Mouse (Mus musculus) ovary, postnatal 10 days (tissue): ENCODE measurements around the gene Gtf2h4.

Experiments used
- DNase-seq: peaks from one replicate; pipeline ENCODE4 v3.0.0; 2022; ENCODE audit warnings: low spot score

The Gtf2h4 gene

DNA sequence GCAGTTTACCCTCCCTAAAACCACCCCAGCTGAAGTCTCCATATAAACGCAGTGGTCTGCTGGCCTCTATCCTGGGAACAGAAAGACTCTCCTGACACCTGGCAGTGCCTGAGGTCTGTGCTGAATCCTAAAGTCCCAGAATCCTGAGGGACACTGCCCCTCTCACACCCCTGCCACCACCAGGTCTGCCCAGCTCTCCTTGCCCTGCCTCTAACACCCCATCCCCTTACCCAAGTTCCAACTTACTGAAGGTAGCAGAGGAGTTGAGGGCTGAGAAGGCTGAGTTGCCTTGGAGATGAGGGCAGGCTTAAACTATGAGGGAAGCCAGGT, 23.9 kb upstream of the Gtf2h4 start:
- DNase-seq: no peak

GRCm38 (mm10) chr17:35696691-35697090, 23.2 kb upstream of the Gtf2h4 start:
- no peak for DNase-seq

GRCm38 (mm10) chr17:35695289-35695688, 21.8 kb upstream of the Gtf2h4 start:
- no peak for DNase-seq

DNA sequence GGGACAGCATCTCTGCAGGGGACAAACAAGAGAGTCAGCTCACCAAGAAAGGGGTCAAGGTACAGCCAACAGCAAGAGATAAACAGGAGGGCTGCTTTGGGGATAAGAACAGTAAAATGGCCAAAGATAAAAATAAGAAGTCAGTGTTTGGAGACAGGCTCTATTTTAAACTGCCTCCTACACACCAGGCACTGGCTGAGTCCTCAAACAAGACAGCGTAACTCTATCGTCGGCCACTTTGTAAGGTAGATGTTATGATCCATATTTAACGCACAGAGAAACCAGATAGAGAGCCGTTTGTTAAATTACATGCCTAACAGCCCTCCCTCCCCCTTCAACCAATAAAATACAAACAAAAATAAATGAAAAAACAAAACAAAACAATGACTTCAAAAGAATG, 20.4 kb upstream of the Gtf2h4 start:
- DNase-seq: no peak

DNA sequence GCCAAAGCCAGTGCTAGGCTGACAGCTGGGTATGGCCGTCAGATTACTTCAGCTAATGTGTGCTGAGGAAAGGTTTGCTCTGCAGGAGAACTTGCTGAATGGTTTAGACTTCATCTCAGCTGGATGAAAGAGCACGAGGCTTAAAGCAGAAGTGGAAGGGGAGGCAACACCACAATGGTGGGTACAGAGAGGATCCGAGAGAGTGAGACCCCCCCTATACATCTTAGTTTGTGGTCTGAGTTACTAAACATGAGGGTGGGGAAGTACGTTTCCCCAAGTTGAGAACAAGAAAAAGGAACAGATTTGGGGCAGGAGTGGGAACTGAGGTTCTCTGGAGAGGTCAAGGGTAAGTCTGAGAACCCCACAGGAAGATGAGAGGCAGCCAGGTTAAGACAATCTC, 18.8 kb upstream of the Gtf2h4 start:
- no peak for DNase-seq

- no peak for DNase-seq
Observed at GRCm38 (mm10) chr17:35691811-35692210, 18.3 kb upstream of the Gtf2h4 start.

GRCm38 (mm10) chr17:35689936-35690645, 16.6 kb upstream of the Gtf2h4 start:
- no peak for DNase-seq

DNA sequence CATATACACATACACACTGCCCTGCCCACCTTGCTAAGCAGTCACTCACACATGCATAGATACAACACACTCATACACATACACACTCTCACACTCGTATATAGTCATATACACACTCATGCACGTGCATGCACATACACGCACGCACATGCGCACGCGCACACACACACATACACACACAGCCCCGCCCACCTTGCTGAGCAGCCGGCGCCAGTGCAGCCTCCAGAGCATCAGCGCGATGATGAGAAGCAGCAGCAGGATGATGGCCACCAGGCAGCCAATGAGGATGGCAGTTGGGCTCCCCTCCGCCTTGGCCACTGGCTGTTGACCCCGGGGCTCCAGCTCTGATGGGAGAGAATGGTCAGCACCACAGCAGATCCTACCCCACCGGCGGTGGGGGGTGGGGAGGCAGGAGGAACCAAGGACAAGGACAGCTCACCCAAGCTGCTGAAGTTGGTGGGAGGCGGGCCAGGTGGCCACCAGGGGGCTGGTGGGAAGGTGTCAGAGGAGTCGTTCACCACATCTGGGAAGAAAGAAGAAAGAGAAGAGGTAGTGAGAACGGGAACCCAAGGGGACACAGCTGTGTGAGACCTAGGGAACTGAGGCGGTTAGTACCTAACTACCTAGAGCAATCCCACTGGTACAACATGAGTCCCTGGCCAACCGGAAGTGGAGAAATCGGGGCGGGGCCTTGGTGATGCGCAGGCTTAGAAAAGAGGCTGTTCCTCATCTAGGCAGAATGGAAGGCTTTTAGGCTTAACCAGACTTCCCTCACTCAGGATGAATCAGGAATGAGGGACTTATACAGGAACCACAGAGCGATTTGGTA, 15.0 kb upstream of the Gtf2h4 start:
- no peak for DNase-seq

GRCm38 (mm10) chr17:35685061-35685460, 11.5 kb upstream of the Gtf2h4 start:
- DNase-seq: no peak

DNA sequence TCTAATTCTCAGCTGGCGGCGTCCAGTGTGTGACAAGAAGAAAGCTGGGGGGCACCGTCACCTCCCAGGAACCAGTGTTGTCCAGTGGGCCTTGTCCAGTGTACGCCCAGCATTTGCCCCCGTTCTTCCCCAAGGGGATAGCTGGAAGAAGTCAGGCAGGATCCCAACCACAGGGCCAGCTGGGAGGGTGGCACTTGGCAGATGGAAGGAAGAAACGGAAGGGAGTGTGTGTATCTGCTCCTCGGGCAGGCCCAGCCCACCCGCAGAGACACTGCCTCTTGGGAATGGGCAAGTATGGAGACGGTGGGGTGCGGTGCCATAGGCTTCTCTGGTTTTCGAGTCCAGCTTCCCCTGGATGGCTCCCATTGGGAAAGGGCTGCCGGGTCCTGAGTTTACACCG, 8.4 kb upstream of the Gtf2h4 start:
- no peak for DNase-seq

GRCm38 (mm10) chr17:35680591-35680990, 7.1 kb upstream of the Gtf2h4 start:
- DNase-seq: no peak

DNA sequence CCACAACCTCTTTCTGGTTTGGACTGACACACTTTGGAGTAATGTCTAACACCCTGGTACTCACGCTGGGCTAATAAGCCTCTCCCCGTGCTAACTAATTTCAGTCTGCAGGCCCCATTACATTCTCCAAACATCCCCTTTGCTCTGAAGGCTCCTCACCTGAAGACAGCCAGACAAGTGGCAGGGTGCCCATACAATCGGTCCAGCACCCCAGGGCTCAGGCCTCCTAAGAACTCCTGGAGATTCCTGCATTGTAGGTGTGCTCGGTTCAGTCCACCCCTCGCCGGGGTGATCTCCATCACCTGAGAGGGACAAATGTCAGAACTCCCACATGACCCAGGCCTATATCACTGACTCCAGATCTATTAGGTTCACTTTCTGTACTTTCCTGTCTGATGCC, 1.0 kb downstream of the Gtf2h4 start:
- DNase-seq: no peak

- DNase-seq: no peak
Observed at GRCm38 (mm10) chr17:35671846-35672245, 1.7 kb downstream of the Gtf2h4 start.

DNA sequence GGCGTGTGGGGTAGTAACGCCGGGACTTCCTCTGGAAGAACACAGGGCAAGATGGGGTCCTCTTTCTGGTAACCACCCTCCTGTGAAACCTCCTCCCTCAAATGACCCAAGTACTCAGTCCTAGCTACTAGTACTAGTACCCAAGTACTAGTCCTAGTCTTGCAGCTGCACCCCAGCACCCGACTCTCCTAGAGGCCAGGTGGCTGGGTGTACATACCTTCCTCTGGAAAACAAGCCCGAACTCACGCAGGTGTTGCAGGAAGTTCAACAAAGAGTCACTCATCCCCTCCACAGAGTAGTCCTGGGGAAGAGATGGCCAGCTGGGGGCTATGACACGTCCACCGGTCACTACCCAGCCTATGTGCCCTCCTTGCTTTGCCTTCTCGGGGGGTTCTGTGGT, 3.8 kb downstream of the Gtf2h4 start:
- no peak for DNase-seq

- peak; percentile 96 for DNase-seq
Observed at GRCm38 (mm10) chr17:35667334-35668065, 6.0 kb downstream of the Gtf2h4 start, which contains the start of gene Vars2. Gene Vars2, minus strand, starts transcription at chr17:35667592.

- peak; percentile 48 for DNase-seq
Observed at GRCm38 (mm10) chr17:35666851-35667256, 6.7 kb downstream of the Gtf2h4 start.

DNA sequence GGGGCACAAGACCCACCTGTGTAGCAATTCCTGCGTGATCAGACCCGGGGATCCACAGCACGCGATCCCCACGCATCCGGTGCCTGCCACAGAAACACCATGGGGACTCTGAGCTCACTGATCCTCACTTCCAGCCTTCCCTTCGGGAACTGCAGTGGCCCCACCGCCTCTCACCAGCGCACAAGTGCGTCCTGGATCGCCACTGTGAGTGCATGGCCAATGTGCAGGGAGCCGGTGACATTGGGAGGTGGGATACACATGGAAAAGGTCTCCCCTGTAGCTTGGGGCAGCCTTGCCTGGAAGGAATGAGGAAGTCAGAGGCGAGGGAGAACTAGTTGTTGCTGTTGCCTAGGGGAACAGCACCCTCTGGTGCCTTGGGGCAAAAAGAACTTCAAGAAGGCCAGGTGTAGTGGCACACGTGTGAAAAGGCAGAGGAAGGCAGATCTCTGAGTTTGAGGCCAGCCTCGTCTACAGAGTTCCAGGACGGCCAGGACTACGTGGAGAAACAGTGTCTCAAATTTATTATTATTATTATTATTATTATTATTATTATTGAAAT, 7.5 kb downstream of the Gtf2h4 start:
- DNase-seq: no peak

- no peak for DNase-seq
Observed at GRCm38 (mm10) chr17:35653086-35653485, 20.5 kb downstream of the Gtf2h4 start.

- no peak for DNase-seq
Observed at GRCm38 (mm10) chr17:35649429-35649828, 24.1 kb downstream of the Gtf2h4 start.

DNA sequence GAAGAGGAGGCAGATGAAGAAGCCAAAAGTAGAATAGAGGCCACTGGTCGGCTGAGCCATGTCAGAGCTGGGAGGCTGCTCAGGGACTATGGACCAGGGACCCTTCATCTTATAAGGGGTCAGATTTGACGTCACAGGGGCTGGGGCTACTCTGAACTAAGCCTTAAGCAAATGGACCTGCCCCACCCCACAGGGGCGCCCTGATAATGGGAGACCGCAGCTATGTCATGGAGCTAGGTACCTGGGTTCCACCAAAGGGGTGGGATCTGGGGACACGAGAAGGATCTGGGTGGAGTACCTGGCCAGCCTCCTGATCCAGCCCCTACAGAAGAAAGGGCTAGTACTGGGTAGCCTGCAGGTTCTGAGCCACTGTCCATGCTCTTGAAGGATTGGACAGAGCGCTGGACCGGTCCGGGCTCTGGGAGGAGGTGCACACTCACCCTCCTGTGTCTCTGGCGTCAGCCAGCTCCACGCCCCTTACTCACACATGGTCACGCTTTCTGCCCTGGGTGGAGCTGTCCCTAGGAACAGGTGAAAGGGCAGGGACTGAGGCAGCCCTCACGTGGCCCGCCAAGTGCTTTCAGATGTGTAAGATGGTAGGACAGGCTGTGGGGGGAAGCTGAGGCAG, 29.8 kb downstream of the Gtf2h4 start, which contains the start of gene Mucl3:
TSS of gene Mucl3 (minus strand) at position 87 of the 628 bp plus-strand sequence.
- DNase-seq: no peak

- no peak for DNase-seq
Observed at GRCm38 (mm10) chr17:35639352-35639751, 34.2 kb downstream of the Gtf2h4 start.
